22 mouse cellular contexts compared by ENCODE assay signal in genomic region chr5:123809156-123809555, GRCm38 (mm10). TPM values are rescaled to one million over a fixed set of nuclear protein-coding genes. Genes with fewer than 3 reads are reported as not detected.
DNase-seq lines count a peak whose midpoint lies in the region; ATAC-seq and TF ChIP-seq lines count a peak whose summit lies in the region.
"Had no signal": no experiment of that assay in that cellular context is flagged by ENCODE, and none has a peak within 500 bp of the region (broad histone marks: within the 10 kb centered on the region; RNA-seq: fewer than 3 reads in every experiment).

No protein-coding gene starts in this region.

- H3K4me3 ChIP-seq in forebrain, embryonic 11.5 days (ENCODE audit: low read depth, low read length) = no peak overlapping the region
- no peak overlapping the region for H3K4me3 ChIP-seq in forebrain, embryonic 10.5 days
- H3K4me3 ChIP-seq in kidney, adult 2 months (ENCODE audit: insufficient read depth, low read depth, low read length) = no peak overlapping the region
- no peak overlapping the region for H3K4me3 ChIP-seq in kidney, embryonic 16.5 days (ENCODE audit: low read length)
- H3K4me3 ChIP-seq: embryonic facial prominence, embryonic 12.5 days; forebrain, embryonic 13.5 days; heart, adult 2 months; heart, embryonic 15.5 days had no signal

- peaks cover 6% of the 10 kb centered on the region for H3K36me3 ChIP-seq in forebrain, embryonic 11.5 days (ENCODE audit: control insufficient read depth, insufficient read depth, low read length)
- H3K36me3 ChIP-seq in forebrain, embryonic 10.5 days (replicated peaks) = peaks cover 97% of the 10 kb centered on the region
- no peaks in the 10 kb centered on the region for H3K36me3 ChIP-seq in kidney, adult 2 months (ENCODE audit: control insufficient read depth, insufficient read depth, low read length)
- peaks cover 13% of the 10 kb centered on the region for H3K36me3 ChIP-seq in kidney, embryonic 16.5 days (ENCODE audit: insufficient read depth, low read length)

- no peak for TF ChIP-seq POLR2A in kidney, adult 2 months (IDR thresholded peaks at IDR 0.05; ENCODE audit: low read depth, low read length)

- peak; percentile 43 for DNase-seq in forebrain, embryonic 11.5 days (ENCODE audit: low spot score)
- no peak for DNase-seq in forebrain, embryonic 10.5 days (ENCODE audit: extremely low spot score, low spot score)
- DNase-seq in kidney, adult 2 months = peak; percentile 72
- peak; percentile 36 for DNase-seq in kidney, postnatal 10 days
- peak; percentile 79 for DNase-seq in yolk sac, embryonic 10.5 days (ENCODE audit: low spot score)
- no peak for DNase-seq in MN1 (ENCODE audit: low spot score)
- DNase-seq: adrenal gland, postnatal 10 days; B cell, adult 2 months; cerebellum, adult 11 months; cerebellum, adult 8-10 months; cerebellum, postnatal 14 days; forebrain, postnatal 0 days; gastrocnemius, postnatal 14 days; heart, adult 2 months; heart, postnatal 14 days had no signal

- no peak for TF ChIP-seq CTCF in kidney, adult 2 months (conservative IDR thresholded peaks at IDR 0.05; ENCODE audit: insufficient read depth, insufficient read length, low read depth, low read length)

- H3K9me3 ChIP-seq in forebrain, embryonic 11.5 days (ENCODE audit: control insufficient read depth, low read length) = no peaks in the 10 kb centered on the region
- H3K9me3 ChIP-seq in forebrain, embryonic 10.5 days = no peaks in the 10 kb centered on the region
- no peaks in the 10 kb centered on the region for H3K9me3 ChIP-seq in kidney, embryonic 16.5 days (ENCODE audit: low read length)
- H3K9me3 ChIP-seq: embryonic facial prominence, embryonic 12.5 days; forebrain, embryonic 13.5 days; G1E; heart, embryonic 15.5 days had no signal

- no peaks in the 10 kb centered on the region for H3K27me3 ChIP-seq in forebrain, embryonic 11.5 days (ENCODE audit: control insufficient read depth, insufficient read depth, low read length)
- H3K27me3 ChIP-seq in forebrain, embryonic 10.5 days (ENCODE audit: poor library complexity, severe bottlenecking) = no peaks in the 10 kb centered on the region
- no peaks in the 10 kb centered on the region for H3K27me3 ChIP-seq in kidney, adult 2 months (replicated peaks; ENCODE audit: control insufficient read depth, insufficient read depth, low read length)
- no peaks in the 10 kb centered on the region for H3K27me3 ChIP-seq in kidney, embryonic 16.5 days (ENCODE audit: insufficient read depth, low read length)
- H3K27me3 ChIP-seq: embryonic facial prominence, embryonic 12.5 days; forebrain, embryonic 13.5 days; heart, embryonic 15.5 days had no signal

- no peak for ATAC-seq in forebrain, embryonic 11.5 days (replicated peaks; ENCODE audit: low FRiP score)
- ATAC-seq in kidney, embryonic 16.5 days (ENCODE audit: low FRiP score, low TSS enrichment) = no peak
- ATAC-seq: CD4-positive, CD25-positive, alpha-beta regulatory T cell, adult 4 months; forebrain, embryonic 13.5 days; forebrain, postnatal 0 days had no signal

- H3K9ac ChIP-seq in forebrain, embryonic 11.5 days (ENCODE audit: low read length) = no peak overlapping the region
- no peak overlapping the region for H3K9ac ChIP-seq in kidney, embryonic 16.5 days (replicated peaks; ENCODE audit: low read length)
- H3K9ac ChIP-seq: embryonic facial prominence, embryonic 12.5 days; forebrain, embryonic 13.5 days; forebrain, postnatal 0 days; heart, embryonic 15.5 days had no signal

- WGBS in forebrain, embryonic 11.5 days = 94% methylated on average over 13 of the region's 13 CpGs
- 94% methylated on average over 13 of the region's 13 CpGs for WGBS in forebrain, embryonic 10.5 days
- WGBS in kidney, adult 2 months = 59% methylated on average over 13 of the region's 13 CpGs
- WGBS in kidney, embryonic 16.5 days = 87% methylated on average over 13 of the region's 13 CpGs

- no peak overlapping the region for H3K4me2 ChIP-seq in forebrain, embryonic 11.5 days (ENCODE audit: low read depth, low read length, severe bottlenecking)
- no peak overlapping the region for H3K4me2 ChIP-seq in kidney, embryonic 16.5 days (replicated peaks; ENCODE audit: low read depth, low read length)
- H3K4me2 ChIP-seq: embryonic facial prominence, embryonic 12.5 days; forebrain, embryonic 13.5 days; heart, embryonic 11.5 days; heart, embryonic 15.5 days had no signal

- no peaks in the 10 kb centered on the region for H3K4me1 ChIP-seq in forebrain, embryonic 11.5 days (replicated peaks; ENCODE audit: control insufficient read depth, insufficient read depth, low read length)
- no peaks in the 10 kb centered on the region for H3K4me1 ChIP-seq in forebrain, embryonic 10.5 days
- no peaks in the 10 kb centered on the region for H3K4me1 ChIP-seq in kidney, adult 2 months (ENCODE audit: control insufficient read depth, insufficient read depth, low read length)
- no peaks in the 10 kb centered on the region for H3K4me1 ChIP-seq in kidney, embryonic 16.5 days (ENCODE audit: insufficient read depth, low read length)
- H3K4me1 ChIP-seq: embryonic facial prominence, embryonic 12.5 days; forebrain, embryonic 13.5 days; heart, embryonic 15.5 days had no signal

- no peak overlapping the region for H3K27ac ChIP-seq in forebrain, embryonic 11.5 days (ENCODE audit: low read depth, low read length)
- H3K27ac ChIP-seq in forebrain, embryonic 10.5 days = no peak overlapping the region
- no peak overlapping the region; the same call in 1 of the 2 replicates for H3K27ac ChIP-seq in kidney, adult 2 months (ENCODE audit: insufficient read depth, low read depth, low read length)
- H3K27ac ChIP-seq in kidney, embryonic 16.5 days (ENCODE audit: low read length) = no peak overlapping the region
- H3K27ac ChIP-seq: embryonic facial prominence, embryonic 12.5 days; forebrain, embryonic 13.5 days; heart, adult 2 months; heart, embryonic 15.5 days had no signal

RNA-seq across cellular contexts. Expression of gene Hcar2, which starts 56.1 kb away (rescaled TPM):
- polyA plus RNA-seq in forebrain, embryonic 11.5 days (2014; fragmentation: Nextera tagmentation; extraction: Ambion mirVana) = not detected in 2 replicates
- polyA plus RNA-seq in forebrain, embryonic 10.5 days (2016; fragmentation: Nextera tagmentation; extraction: Ambion mirVana) = not detected in 2 replicates
- polyA plus RNA-seq in kidney, adult 2 months (2012; rRNA removed) = 1.9 and 2.6 TPM in 2 replicates
- polyA plus RNA-seq in kidney, embryonic 16.5 days (2015; fragmentation: Nextera tagmentation; extraction: Ambion mirVana) = not detected in 2 replicates
- polyA plus RNA-seq: forebrain, embryonic 13.5 days; forebrain, postnatal 0 days; G1E; heart, embryonic 11.5 days had no signal

RNA-seq across cellular contexts. Expression of gene Kntc1, which starts 59.6 kb away (rescaled TPM):
- polyA plus RNA-seq in forebrain, embryonic 11.5 days (2014; fragmentation: Nextera tagmentation; extraction: Ambion mirVana) = 53.8 and 65.0 TPM in 2 replicates
- 51.3 and 52.1 TPM in 2 replicates for polyA plus RNA-seq in forebrain, embryonic 10.5 days (2016; fragmentation: Nextera tagmentation; extraction: Ambion mirVana)
- polyA plus RNA-seq in kidney, adult 2 months (2012; rRNA removed) = 0.71 and 0.77 TPM in 2 replicates
- 26.4 and 34.9 TPM in 2 replicates for polyA plus RNA-seq in kidney, embryonic 16.5 days (2015; fragmentation: Nextera tagmentation; extraction: Ambion mirVana)

RNA-seq across cellular contexts. Expression of gene Rsrc2, which starts 59.9 kb away (rescaled TPM):
- 140 and 178 TPM in 2 replicates for polyA plus RNA-seq in forebrain, embryonic 11.5 days (2014; fragmentation: Nextera tagmentation; extraction: Ambion mirVana)
- polyA plus RNA-seq in forebrain, embryonic 10.5 days (2016; fragmentation: Nextera tagmentation; extraction: Ambion mirVana) = 130 and 137 TPM in 2 replicates
- polyA plus RNA-seq in kidney, adult 2 months (2012; rRNA removed) = 9.3 and 13.0 TPM in 2 replicates
- polyA plus RNA-seq in kidney, embryonic 16.5 days (2015; fragmentation: Nextera tagmentation; extraction: Ambion mirVana) = 105 and 123 TPM in 2 replicates

Comparison
In these comparisons a context has a peak if more than half of its experiments do, and no peak if none do; other contexts are left out.
1. DNase-seq: peak in forebrain, embryonic 11.5 days (single experiment), kidney, adult 2 months (single experiment), kidney, postnatal 10 days (single experiment) and yolk sac, embryonic 10.5 days (single experiment); none in forebrain, embryonic 10.5 days (single experiment) and MN1 (single experiment).
2. RNA of gene Kntc1, which starts 59.6 kb away (polyA plus RNA-seq): 53.8 to 65.0 TPM in forebrain, embryonic 11.5 days, 51.3 to 52.1 TPM in forebrain, embryonic 10.5 days and 26.4 to 34.9 TPM in kidney, embryonic 16.5 days; 0.71 to 0.77 TPM in kidney, adult 2 months; every median in the first group is over 10 times any median in the second.